Mouse (Mus musculus) adrenal gland, postnatal 10 days (tissue): ENCODE results near the gene Cxcl5. TPM values are rescaled to one million over a fixed set of nuclear protein-coding genes. Genes with fewer than 3 reads are reported as not detected.

Source experiments
- DNase-seq: peaks from one replicate; pipeline ENCODE4 v3.0.0; 2021; ENCODE audit warnings: mixed read lengths
- long read RNA-seq, 2 experiments: library from polyadenylated mRNA; stranded (forward); transcript quantifications; one replicate each; pipeline ENCODE4 v2.0.0; 2021
- total RNA-seq, 2 experiments: library from RNA; stranded (reverse); gene quantifications; 2 replicates each; pipeline ENCODE4 v1.2.3; 2021

Gene Cxcl5
- total RNA-seq, result not detected
- long read RNA-seq, experiment 1, result 0 reads
- long read RNA-seq, experiment 2, result 0 reads

GRCm38 (mm10) chr5:90759077-90760065 lies at the start of gene Cxcl5:
Gene Cxcl5 (plus strand): TSS chr5:90759360.
- DNase-seq, result no peak

GRCm38 (mm10) chr5:90711409-90711808 lies 47.8 kb upstream of the Cxcl5 start:
- DNase-seq, result no peak

GRCm38 (mm10) chr5:90717937-90718336 lies 41.2 kb upstream of the Cxcl5 start:
- no peak for DNase-seq

- no peak for DNase-seq
Measured at GRCm38 (mm10) chr5:90722656-90723055, 36.5 kb upstream of the Cxcl5 start.

GRCm38 (mm10) chr5:90728254-90728653 lies 30.9 kb upstream of the Cxcl5 start:
- DNase-seq, result no peak

- DNase-seq, result peak; percentile 44
Measured at GRCm38 (mm10) chr5:90731480-90731879, 27.7 kb upstream of the Cxcl5 start.

- DNase-seq, result no peak
Measured at GRCm38 (mm10) chr5:90742029-90742428, 17.1 kb upstream of the Cxcl5 start.

- DNase-seq, result no peak
Measured at GRCm38 (mm10) chr5:90753934-90754333, 5.2 kb upstream of the Cxcl5 start.

- no peak for DNase-seq
Measured at GRCm38 (mm10) chr5:90758020-90758605, 1.0 kb upstream of the Cxcl5 start.

- no peak for DNase-seq
Measured at GRCm38 (mm10) chr5:90760303-90760702, 1.1 kb downstream of the Cxcl5 start.

GRCm38 (mm10) chr5:90760844-90761243 lies 1.7 kb downstream of the Cxcl5 start:
- DNase-seq, result no peak

- DNase-seq, result no peak
Measured at GRCm38 (mm10) chr5:90761834-90762233, 2.7 kb downstream of the Cxcl5 start.

GRCm38 (mm10) chr5:90763912-90764665 lies 4.9 kb downstream of the Cxcl5 start:
- no peak for DNase-seq

- DNase-seq, result no peak
Measured at GRCm38 (mm10) chr5:90765821-90766606, 6.9 kb downstream of the Cxcl5 start.

GRCm38 (mm10) chr5:90768218-90768617 lies 9.1 kb downstream of the Cxcl5 start, which contains the start of gene Ppbp:
Gene Ppbp (plus strand): TSS chr5:90768518.
- no peak for DNase-seq

- DNase-seq, result no peak
Measured at GRCm38 (mm10) chr5:90771369-90771768, 12.2 kb downstream of the Cxcl5 start.

GRCm38 (mm10) chr5:90771880-90772653 lies 12.9 kb downstream of the Cxcl5 start, which contains the start of gene Pf4:
Gene Pf4 (plus strand): TSS chr5:90772435.
- DNase-seq, result peak; percentile 28

- no peak for DNase-seq
Measured at GRCm38 (mm10) chr5:90775562-90775961, 16.4 kb downstream of the Cxcl5 start.

- DNase-seq, result no peak
Measured at GRCm38 (mm10) chr5:90777621-90778020, 18.5 kb downstream of the Cxcl5 start.

- no peak for DNase-seq
Measured at GRCm38 (mm10) chr5:90778856-90779255, 19.7 kb downstream of the Cxcl5 start.

GRCm38 (mm10) chr5:90783697-90784096 lies 24.5 kb downstream of the Cxcl5 start:
- DNase-seq, result no peak
